Mouse (Mus musculus): ENCODE data around the gene Chdh.

Gene Chdh

GRCm38 (mm10) chr14:30008733-30009575, at the start of gene Chdh, which contains the start of gene Il17rb:
Chdh (plus strand) TSS chr14:30009023.
Il17rb (minus strand) TSS chr14:30008896.
- DNase-seq, result no peak

- DNase-seq, result no peak
Measured at GRCm38 (mm10) chr14:29967611-29968010, 41.2 kb upstream of the Chdh start.

- peak; percentile 85 to 87 for DNase-seq
Measured at GRCm38 (mm10) chr14:29968075-29968821, 40.6 kb upstream of the Chdh start, which contains the start of gene Selenok. Selenok (plus strand) TSS chr14:29968308.

GRCm38 (mm10) chr14:29971446-29971845, 37.4 kb upstream of the Chdh start:
- no peak for DNase-seq

- no peak for DNase-seq
Measured at GRCm38 (mm10) chr14:29971993-29972392, 36.8 kb upstream of the Chdh start.

- no peak for DNase-seq
Measured at GRCm38 (mm10) chr14:29976927-29977326, 31.9 kb upstream of the Chdh start.

- DNase-seq, result peak; percentile 86 to 93
Measured at GRCm38 (mm10) chr14:29978254-29979204, 30.3 kb upstream of the Chdh start, which contains the start of gene Actr8. Actr8 (plus strand) TSS chr14:29978337.

GRCm38 (mm10) chr14:29980447-29981205, 28.2 kb upstream of the Chdh start:
- DNase-seq, result peak in 1 of 2 experiments; percentile 16

GRCm38 (mm10) chr14:29986096-29986495, 22.7 kb upstream of the Chdh start:
- no peak for DNase-seq

- DNase-seq, result no peak
Measured at GRCm38 (mm10) chr14:29987276-29987675, 21.5 kb upstream of the Chdh start.

- DNase-seq, result no peak
Measured at GRCm38 (mm10) chr14:29987739-29988138, 21.1 kb upstream of the Chdh start.

GRCm38 (mm10) chr14:29988337-29988736, 20.5 kb upstream of the Chdh start:
- no peak for DNase-seq

GRCm38 (mm10) chr14:29994976-29995375, 13.8 kb upstream of the Chdh start:
- DNase-seq, result no peak

GRCm38 (mm10) chr14:29996000-29996751, 12.6 kb upstream of the Chdh start:
- no peak for DNase-seq

- no peak for DNase-seq
Measured at GRCm38 (mm10) chr14:29997345-29997744, 11.5 kb upstream of the Chdh start.

- DNase-seq, result no peak
Measured at GRCm38 (mm10) chr14:29998747-29999474, 9.9 kb upstream of the Chdh start.

GRCm38 (mm10) chr14:29999475-29999811, 9.4 kb upstream of the Chdh start:
- no peak for DNase-seq

GRCm38 (mm10) chr14:30009864-30010560, 1.2 kb downstream of the Chdh start:
- no peak for DNase-seq

GRCm38 (mm10) chr14:30011886-30012560, 3.2 kb downstream of the Chdh start:
- DNase-seq, result no peak
